Mouse (Mus musculus) urinary bladder, postnatal 4 days (tissue): ENCODE data around the gene Tiam2.
A peak's percentile ranks its signal among the peaks of the same experiment; 100 is the strongest.

Experiments
- DNase-seq, 2 experiments: peaks; one replicate each; pipeline ENCODE4 v3.0.0; 2021 to 2022; ENCODE audit warnings: low spot score in 2 of 2

The Tiam2 gene

DNA sequence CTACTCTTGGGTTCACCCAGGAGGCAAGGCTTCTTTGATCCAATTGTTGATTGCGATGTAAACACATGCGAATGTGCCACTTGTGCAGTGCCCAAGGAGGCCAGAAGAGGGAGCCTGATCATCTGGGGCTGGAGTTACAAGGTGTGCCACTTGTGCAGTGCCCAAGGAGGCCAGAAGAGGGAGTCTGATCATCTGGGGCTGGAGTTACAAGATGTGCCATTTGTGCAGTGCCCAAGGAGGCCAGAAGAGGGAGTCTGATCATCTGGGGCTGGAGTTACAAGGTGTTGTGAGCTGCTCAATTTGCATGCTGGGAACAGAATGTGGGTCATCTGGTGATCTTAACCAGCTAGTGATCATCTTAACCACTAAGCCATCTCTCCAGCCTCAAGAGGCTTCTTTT is 124.7 kb downstream of the Tiam2 start:
- peak; percentile 20 to 70 for DNase-seq

DNA sequence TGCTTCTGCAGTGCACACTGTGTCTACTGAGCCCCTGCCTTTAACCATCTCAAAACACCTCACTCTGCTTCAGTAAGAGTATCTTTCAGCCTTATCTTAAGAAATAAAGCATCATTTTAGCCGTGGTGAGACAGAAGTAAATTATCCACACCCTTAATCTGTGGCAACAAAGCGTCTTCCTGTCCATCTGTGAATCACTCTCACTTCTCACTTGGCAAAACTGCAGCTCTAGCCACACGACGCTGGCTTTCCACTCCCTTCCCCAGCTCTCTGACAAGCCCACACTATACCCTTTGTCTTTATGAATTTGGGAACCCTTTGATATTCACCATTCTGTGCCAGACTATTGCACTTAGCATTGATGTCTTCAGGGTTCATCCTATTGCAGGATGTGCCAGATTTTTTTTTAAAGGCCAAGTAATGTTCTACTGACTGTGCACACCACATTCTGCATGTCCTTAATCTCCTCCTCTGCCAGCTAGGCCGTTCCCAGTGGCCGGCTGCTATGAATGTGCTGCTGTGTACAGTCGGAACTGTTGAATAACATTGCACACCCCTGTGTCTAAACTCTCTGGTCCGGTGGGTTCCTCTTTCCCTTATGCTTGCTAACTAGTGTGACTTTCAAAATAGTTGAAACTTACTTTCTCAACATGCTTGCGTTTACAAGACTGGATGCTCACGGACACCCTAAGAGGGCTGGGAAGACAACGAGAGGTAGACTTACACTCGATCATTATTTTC is 126.4 kb downstream of the Tiam2 start:
- DNase-seq = no peak

DNA sequence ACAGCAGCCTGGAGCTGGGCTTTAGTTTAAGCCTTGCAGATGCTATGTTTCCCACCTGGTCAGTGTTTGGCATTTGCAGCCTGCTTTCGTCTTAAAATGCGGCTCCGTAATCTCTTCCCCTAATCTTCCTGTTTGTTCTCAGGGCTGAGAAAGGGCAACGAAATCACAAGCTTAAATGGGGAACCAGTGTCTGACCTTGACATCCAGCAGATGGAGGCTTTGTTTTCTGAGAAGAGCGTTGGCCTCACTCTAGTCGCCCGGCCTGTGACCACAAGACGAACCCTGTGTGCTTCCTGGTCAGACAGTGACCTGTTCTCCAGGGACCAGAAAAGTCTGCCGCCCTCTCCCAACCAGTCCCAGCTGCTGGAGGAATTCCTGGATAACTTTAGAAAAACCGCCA is 127.6 kb downstream of the Tiam2 start:
- DNase-seq = no peak

DNA sequence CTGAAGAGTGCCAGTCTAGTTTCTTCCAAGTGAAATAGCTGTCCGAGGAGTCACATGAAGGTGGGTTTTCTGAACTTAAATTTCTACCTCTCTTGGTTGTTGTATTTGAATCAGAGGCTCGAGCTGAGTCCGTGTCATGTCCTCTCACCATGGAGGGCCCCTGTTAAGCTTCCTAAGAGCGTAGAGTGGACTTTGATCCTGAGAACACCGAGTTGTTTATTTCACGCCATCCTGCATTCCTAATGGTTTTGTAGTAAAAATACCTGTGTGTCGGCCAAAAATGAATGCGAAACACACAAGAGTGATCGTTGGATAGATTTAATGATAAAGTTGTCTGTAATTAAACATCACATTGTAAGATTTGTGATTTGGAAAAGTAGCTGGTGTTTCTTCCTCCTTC is 128.5 kb downstream of the Tiam2 start:
- no peak for DNase-seq

DNA sequence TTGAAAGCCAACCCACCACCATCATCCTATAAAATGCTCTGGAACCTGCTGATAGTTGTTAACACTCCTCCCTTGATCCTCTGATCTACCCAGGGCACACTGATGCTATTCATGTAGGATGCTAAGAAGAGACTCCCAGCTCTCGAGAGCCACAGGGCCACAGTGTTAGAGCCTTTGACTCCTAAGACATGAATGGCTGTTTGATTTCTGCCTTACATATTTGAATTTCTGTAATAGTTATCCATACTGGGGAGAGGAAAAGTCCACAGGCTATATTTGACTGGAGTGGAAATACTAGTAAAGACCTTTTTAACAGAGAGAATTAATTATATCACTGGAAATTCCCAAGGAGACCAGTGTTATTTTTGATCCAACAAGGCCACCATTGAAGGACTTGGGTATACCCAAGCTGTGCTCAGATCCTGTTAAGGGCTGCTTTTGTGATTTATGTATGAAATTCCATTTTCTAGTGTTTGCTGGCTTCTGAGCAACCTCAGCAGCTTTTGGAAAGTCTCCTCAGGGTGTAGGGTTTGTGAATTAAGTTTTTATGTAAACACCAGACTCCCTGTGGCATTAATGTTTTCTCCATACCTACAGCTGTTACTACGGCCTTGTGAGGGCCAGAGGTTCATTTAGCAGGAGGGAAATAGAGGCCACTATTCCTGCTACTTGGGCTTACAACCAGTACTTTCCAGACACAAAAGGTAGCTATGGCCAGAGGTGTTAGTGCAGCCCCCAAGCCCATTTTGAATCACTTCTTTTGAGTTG is 131.7 kb downstream of the Tiam2 start:
- DNase-seq = no peak

DNA sequence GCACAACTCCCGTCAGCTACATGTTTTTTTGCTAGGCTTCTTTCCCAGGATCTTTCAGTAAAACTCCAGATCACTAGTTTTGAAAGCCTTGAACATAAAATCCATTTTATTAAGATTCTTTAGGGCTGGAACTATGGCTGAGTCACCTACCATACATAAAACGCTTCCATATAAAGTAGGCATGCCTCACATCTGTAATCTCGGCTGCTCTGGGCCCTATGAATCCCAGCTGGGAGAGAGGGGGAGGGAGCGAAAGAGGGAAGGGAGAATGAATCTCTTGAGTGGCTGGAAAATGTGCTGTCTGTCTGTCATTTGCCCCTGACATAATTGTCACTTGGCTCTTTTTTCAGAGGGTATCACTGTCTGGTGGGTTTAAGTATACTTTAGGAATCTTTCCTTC is 139.5 kb downstream of the Tiam2 start:
- no peak for DNase-seq

DNA sequence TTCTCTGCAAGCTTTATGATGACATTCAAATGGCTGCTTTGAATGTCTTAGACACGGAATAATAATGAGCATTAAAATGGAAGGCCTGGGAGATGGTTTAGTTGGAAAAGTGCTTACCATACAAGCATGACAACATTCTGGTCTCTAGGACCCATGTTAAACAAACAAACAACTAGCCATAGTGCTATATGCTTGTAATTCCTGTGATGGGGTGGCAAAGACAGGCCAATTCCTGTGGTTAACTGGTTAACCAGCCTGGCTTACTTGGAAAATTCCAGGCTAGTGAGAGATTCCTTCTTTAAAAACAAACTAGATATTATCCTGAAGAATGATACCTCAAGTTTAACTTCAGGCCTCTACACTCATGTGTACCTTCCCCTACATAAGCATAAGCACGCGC is 140.3 kb downstream of the Tiam2 start:
- DNase-seq = no peak

DNA sequence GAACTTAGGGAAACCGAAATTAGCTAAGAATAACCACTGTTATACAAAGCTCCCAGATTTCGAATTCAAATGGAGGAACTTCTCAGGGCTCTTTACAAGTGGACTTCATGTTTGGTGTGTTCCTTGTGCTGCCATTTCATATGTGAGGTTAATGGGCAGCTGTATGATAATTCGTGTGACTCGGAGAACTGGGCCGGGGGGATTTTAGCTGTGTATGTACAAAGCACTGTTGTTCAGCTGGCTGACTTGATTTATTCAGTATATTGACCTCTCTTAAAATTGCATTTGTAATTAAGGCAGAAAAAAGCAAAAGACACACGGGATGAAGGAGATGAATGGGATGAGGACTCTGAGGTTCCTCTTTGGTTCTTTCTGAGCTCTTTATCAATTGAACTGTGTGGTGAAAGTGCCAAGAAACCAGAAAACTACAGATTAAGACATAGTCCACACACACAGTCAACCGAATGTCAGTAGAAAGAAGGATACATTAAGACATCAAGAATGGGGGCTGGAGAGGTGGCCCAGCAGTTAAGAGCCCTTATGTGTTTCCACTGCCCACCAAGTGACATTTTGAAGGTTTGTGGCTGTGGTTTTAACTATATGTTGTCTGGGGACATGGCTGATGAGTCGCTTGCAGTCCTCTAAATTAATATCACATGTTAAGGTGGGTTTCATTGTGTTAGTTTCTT is 141.4 kb downstream of the Tiam2 start:
- no peak for DNase-seq

DNA sequence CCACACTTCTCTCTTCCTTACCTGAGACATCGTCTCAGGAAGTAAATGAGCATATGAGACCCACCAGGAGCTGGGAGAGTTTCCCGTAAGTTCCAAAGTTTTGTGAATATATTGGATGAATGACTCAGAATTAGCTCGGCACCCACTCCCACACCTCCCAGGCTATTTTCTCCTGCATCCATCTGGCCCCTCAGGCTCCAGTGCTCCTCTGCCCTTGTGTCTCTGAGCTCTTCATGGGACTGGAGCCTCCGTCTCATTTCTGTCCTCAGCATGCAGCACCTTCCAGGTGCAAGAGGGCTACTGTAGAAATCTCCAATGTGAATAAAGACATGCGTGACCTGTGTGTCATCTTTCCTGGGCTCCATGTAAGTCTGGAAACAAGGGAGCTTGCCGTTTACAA is 145.6 kb downstream of the Tiam2 start:
- DNase-seq = no peak

DNA sequence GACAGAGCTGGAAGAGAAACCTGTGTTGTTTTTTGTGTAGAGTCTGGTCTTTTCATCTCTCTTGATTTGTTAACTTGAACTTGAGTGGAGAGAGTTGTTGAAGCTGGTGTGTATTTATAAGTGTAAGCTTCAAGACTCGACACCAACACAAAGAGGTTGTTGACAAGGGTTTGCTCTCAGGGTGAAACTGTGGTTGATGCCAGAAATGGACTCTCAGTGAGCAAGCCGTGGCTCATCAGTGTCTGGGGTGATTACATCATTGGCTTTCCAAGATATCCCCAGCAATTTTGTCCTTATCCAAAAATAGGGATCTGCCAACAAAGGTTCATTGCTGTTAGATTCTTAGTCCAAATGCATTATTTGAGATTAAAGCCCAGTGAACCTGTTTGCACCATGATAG is 150.2 kb downstream of the Tiam2 start:
- no peak for DNase-seq

DNA sequence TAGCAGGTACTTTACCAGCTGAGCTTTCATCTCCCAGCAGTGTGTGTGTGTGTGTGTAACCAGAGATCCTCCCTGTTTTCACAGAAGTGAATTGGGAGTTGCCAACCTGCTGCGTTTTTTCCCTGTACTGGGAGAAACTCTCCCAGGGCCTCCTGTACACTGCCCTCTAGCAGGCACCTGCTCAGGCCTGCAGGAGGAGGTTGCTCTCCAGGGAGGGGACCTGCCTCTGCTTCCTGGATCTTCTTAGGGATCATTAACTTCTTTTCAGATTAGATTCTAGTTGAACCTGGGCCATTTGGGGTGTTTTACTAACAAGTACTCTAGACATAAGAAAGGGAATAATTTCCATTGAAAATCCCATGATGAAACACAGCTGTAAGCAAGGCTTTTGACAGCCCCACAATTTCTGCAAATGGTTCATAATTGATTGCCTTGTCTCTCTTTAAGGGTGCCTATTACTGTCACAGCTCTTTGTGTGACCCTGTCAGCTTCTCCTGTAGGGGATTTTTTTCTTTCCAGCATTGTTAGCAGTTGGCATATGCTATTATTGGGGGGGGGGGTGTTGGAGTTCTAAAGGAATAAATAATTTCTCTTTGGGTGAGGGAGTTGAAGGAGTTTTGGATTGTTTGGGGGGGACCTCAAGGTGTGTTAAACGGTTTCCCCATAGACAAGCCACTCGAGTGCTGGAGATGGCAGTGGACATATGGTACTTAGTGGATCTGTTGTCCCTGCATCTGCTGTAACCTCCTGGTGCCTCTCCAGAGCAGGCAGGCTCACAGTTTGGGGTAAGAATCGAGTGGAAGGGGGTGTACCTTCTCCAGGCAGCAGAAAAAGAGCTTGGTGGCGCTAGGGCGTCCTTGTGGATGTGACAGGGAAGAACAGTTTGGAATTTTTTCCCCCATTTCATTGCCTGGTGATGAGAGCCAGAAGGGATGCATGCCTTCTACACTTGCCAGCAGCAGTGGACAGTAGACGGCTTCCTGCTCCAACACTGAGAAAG is 155.5 kb downstream of the Tiam2 start:
- DNase-seq = no peak

DNA sequence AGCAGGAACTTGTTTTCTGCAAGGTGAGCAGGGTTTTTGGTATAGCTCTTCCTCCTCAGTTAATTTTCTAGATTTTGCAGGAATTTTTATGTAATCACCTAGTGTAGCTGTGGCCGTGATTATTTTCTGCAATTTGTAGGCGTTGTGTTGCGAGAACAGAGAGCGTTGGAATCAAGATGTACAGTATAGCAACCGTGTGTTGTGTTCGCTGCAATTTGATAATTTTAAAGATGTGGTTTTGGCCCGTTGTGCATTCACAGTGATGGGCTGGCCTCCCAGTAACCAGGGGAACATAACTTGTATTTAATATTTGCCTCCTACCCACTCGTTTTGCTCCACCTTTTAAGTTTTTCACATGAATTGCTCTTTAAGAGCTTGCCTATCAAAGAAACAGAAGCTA is 156.7 kb downstream of the Tiam2 start:
- DNase-seq = no peak

DNA sequence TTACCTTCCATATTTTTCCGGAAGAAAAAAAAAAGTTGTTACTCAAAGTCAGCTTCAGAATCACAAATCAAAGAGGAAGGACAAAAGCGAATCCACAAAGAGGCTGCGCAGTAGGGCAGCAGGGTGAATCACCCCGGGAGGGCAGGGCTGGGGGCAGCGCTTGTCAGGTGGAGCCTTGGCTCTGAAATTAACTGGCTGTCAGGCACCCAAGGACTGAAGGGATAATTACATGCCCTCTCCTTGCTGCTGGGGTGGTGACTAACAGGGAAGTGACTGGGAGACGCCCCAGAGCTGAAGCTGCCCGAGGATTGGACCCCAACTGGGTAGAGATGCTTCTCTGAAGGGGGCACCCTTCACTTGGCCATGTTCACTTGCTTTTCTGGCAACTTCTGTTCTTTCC is 159.5 kb downstream of the Tiam2 start:
- DNase-seq = no peak

DNA sequence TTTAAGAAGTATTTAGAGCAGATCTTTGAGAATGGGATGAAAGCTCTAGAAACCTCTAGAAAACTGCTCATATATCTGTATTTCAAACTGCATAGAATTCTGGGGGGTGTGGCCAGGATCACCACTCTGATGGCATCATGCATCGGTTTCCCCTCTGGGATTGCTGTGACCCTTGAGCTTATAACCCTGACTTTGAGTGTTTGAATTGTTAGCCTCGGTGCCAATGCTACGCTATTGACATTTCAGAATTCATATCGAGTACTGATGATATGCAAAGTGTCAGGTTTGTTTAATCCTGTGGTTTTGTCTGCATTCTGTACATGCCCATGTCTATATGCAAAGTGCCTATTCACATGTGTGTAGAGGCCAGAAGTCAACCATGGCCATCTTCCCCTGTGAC is 160.8 kb downstream of the Tiam2 start:
- DNase-seq = no peak

DNA sequence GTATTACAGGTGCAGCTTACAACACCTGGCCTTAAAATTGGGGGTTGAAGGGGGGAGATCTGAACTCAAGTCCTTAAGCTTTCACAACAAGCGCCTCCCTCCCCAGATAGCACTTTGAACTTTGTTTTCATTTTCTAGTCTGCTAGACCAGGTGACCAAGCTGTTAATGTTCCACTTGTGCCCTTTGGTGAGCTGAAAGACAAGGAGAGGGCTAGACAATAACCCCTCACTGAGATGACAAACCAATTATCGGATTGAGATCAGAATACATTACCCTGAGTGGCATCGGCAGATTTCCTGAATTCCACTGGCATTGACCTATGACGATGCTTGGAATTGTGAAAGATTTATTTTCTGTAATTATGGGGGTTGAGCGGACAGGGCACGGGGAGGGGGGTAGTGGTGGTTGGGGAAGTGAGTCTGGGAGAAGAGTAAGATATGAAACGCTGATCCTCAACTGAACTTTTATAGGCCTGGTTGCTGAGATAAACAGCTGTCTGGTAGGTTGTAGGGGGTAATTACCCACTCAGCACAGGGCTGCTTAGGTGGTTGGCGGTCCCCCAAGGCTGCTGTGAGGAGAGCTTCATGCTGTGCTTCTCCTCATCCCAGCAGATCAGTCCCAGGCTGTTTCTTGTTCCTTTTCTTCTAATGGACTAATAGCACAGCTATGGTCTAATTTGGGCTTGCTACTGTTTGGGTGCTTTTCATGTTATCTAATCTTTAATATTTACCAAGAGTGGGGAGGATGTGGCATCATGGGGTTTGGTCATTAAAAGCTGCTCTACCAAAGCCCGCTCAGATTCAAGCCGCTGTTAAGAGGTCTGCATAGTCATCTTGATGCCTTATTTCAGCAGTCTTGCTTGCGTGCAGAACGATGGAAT is 161.6 kb downstream of the Tiam2 start:
- DNase-seq = no peak

DNA sequence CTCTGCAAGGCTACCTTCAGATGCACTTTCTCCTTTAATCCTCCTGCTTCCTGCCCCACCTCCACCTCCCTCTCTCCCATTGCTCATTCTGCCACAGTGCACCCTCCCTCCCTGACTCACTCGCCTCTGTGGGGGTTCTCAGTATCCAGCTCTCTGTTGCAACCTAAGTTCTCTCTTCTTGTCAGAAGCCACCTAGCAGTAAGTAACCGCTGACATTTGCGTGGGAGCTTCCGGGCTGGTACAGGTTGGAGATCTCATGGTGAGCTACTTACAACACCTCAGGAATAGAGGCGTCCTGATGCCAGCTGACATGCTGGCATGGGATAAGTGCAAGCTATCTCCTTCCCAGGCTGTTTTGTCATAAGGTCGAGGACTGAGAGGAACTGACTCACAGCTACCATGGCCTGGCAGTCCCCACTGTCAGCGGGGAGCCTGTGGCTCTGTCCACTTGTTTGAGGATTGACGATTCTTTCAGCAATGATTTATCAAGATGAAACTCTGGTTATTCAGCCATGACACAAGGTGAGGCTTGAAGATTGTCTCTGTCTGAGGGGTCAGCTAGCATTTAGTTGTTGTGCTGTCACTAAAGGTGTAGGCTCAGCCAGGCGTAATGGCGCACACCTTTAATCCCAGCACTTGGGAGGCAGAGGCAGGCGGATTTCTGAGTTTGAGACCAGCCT is 164.0 kb downstream of the Tiam2 start:
- DNase-seq = no peak

DNA sequence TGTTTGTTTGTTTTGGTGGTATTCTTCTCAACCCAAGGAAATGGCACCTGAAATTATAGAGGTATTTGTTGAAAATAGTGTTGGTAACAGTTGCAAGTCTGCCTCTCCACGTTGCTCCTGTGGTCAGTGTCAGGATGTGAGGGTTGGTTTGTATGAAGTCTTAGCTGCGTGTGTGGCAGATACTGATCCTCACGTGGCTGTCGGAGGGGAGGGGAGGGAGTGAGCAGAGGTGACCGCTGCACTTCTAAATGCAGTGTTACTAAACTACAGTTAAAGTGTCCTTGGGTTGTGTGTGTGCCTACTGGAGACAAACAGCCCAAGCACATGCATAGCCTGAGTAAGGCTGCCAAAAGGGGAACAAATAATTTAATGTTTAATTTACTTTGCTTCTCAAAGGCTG is 164.7 kb downstream of the Tiam2 start:
- no peak for DNase-seq

DNA sequence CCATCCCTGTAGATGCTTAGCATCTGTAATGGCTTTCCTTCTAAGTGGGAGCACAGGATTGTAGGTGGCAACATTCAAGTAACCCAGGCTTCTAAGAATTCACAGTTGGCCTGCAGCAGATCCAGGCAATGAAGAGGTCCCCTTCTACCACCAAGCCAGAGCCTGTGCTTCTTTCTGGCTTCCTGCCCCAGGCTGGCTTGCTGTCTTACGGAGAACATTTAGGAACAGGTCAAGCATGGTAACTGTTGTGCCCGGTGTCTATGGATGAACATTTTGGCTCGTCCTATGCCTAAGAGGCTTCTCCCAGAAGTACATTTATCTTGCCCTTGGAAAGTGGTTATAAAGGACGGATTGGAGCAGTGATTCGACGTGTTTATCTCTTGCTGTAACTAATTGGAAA is 165.3 kb downstream of the Tiam2 start:
- no peak for DNase-seq

DNA sequence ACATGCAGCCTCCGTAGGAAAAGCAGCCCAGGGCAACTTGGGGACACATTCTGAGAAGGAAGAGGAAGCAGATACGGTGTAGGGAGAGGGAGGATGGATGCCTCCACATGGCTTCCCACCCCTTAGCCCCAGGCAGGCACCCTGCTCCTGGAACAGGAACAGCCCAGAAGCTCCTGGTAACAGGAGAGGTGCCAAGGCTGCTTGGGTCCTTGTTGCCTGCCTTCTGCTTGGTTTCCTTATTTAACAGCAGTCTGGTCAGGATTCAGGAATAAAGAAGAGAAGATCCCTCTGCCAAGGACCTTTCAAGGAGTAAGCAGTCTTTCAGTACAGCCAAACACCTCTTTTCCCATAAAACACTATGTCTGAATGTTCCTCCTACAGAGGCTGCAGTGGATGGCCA is 169.2 kb downstream of the Tiam2 start:
- DNase-seq = no peak

DNA sequence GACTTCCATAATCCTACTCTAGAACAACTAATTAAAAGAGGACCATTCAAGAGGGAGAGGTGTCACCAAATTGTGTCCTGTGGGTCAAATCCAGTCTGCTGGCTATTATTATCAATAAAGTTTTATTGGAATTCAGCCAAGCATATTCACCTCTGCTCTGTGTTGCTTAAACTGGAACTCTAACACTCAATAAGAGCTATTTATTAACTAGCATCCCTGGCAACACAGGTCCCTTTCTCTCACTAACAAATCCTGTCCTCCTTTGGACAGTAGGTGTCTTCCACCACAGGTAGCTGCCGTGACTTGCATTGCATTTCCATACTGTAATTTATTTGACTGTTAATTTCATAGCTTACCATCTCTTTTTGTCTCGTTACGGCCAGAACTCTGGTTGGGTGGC is 169.7 kb downstream of the Tiam2 start:
- DNase-seq = no peak
